Comparison of ENCODE assay signal across 8 mouse cellular contexts in the genomic region with DNA sequence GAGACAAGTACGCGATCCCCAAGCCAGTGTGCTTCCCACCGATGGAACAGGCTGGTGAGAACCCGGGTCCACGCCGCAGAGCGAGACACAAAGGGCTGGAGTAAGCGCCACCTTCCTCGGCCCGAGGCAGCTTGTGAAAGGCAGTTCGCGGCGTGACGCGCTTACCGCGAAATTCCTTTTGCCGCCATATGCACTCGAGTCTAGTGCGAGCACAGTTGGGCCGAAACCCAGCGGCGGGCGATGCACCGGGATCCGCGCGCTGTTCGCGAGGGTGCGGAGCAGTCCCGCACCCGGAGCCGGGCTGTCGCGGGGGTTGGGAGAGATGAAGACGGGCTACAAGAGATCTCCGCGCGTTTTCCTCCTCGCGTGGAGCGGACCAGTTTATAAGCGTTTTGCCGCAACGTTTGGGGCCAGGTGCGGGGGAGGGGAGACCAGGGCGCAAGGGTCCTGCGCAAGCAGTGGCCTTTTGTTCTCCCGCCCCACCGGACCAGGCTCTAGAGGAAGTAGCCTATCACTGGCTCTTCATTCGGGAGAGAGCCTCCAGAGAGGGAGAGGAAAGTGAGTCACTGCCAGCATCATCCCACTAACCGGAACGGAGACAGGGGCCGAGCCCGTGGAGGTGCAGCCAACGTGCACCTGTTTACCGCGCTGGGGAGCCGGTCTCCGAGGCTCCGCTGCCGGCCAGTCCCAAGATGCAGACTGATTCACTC. TPM values are rescaled to one million over a fixed set of nuclear protein-coding genes. Genes with fewer than 3 reads are reported as not detected.
DNase-seq lines count a peak whose midpoint lies in the region; ATAC-seq and TF ChIP-seq lines count a peak whose summit lies in the region.

No protein-coding gene starts in this region.

- no peak for TF ChIP-seq CTCF in heart, adult 2 months (IDR thresholded peaks at IDR 0.05)

- peak overlapping the region; percentile 65 for H3K4me3 ChIP-seq in heart, adult 2 months
- H3K4me3 ChIP-seq in kidney, embryonic 16.5 days (ENCODE audit: low read length), result peak overlapping the region; percentile 71
- peak overlapping the region; percentile 72 for H3K4me3 ChIP-seq in liver, embryonic 12.5 days

- TF ChIP-seq POLR2A in heart, adult 2 months (IDR thresholded peaks at IDR 0.05; ENCODE audit: insufficient read depth, low read depth, low read length), result no peak

- no peaks in the 10 kb centered on the region for H3K36me3 ChIP-seq in heart, adult 2 months (ENCODE audit: control insufficient read depth, insufficient read depth, low read length)
- H3K36me3 ChIP-seq in kidney, embryonic 16.5 days (ENCODE audit: insufficient read depth, low read length), result peaks cover 4% of the 10 kb centered on the region; the same call in 1 of the 2 replicates
- peaks cover 17% of the 10 kb centered on the region for H3K36me3 ChIP-seq in liver, embryonic 12.5 days

- peak; percentile 66 for ATAC-seq in kidney, embryonic 16.5 days (ENCODE audit: low FRiP score, low TSS enrichment)
- ATAC-seq in liver, embryonic 12.5 days, result peak; percentile 48
- peak; percentile 28; the same call in 1 of the 2 replicates for ATAC-seq in monocyte, adult 5-6 weeks (replicated peaks; ENCODE audit: insufficient number of reproducible peaks, low FRiP score, low TSS enrichment, poor library complexity, severe bottlenecking)

- peak overlapping the region; percentile 38 for H3K27ac ChIP-seq in heart, adult 2 months
- H3K27ac ChIP-seq in kidney, embryonic 16.5 days (ENCODE audit: low read length), result peak overlapping the region; percentile 98
- H3K27ac ChIP-seq in liver, embryonic 12.5 days, result peak overlapping the region; percentile 83

- peak overlapping the region; percentile 96 for H3K4me2 ChIP-seq in kidney, embryonic 16.5 days (replicated peaks; ENCODE audit: low read depth, low read length)
- peak overlapping the region; percentile 98 for H3K4me2 ChIP-seq in liver, embryonic 12.5 days

- H3K9ac ChIP-seq in heart, adult 2 months (ENCODE audit: low read depth, low read length), result peak overlapping the region; percentile 49
- H3K9ac ChIP-seq in kidney, embryonic 16.5 days (replicated peaks; ENCODE audit: low read length), result peak overlapping the region; percentile 92
- peak overlapping the region; percentile 78 for H3K9ac ChIP-seq in liver, embryonic 12.5 days

- WGBS in heart, adult 2 months, result 1% methylated on average over 63 of the region's 63 CpGs
- WGBS in kidney, embryonic 16.5 days, result under 1% methylated on average over 62 of the region's 63 CpGs
- WGBS in liver, embryonic 12.5 days (ENCODE audit: insufficient replicate concordance), result under 1% methylated on average over 63 of the region's 63 CpGs

- no peaks in the 10 kb centered on the region for H3K79me2 ChIP-seq in heart, adult 2 months (replicated peaks; ENCODE audit: control insufficient read depth, insufficient read depth, low read length)

- no peaks in the 10 kb centered on the region for H3K9me3 ChIP-seq in kidney, embryonic 16.5 days (ENCODE audit: low read length)
- no peaks in the 10 kb centered on the region for H3K9me3 ChIP-seq in liver, embryonic 12.5 days (replicated peaks)

- peak; percentile 36 for DNase-seq in urinary bladder, adult 2 months (ENCODE audit: low spot score)
- DNase-seq in urinary bladder, postnatal 10 days (ENCODE audit: low spot score), result no peak
- DNase-seq in embryo, embryonic 11 days, result peak; percentile 89
- peak; percentile 65 to 66 for DNase-seq in heart, adult 2 months
- DNase-seq in spleen, postnatal 36 days (ENCODE audit: low spot score in 2 of 2), result peak; percentile 54 to 56

- no peak for TF ChIP-seq EP300 in heart, adult 2 months (IDR thresholded peaks at IDR 0.05; ENCODE audit: insufficient read depth, low read depth, low read length)

- intact Hi-C loops in heart, adult 2 months (cut with DNase I), result loop anchor here (5.0 kb wide), 1 partner anchor 74 kb away; no protein-coding TSS in a partner anchor

- 0 out of 2 replicates have a peak, but pooled peaks cover 2% of the 10 kb centered on the region for H3K4me1 ChIP-seq in heart, adult 2 months (ENCODE audit: control insufficient read depth, insufficient read depth, low read length)
- H3K4me1 ChIP-seq in kidney, embryonic 16.5 days (ENCODE audit: insufficient read depth, low read length), result peaks cover 27% of the 10 kb centered on the region
- H3K4me1 ChIP-seq in liver, embryonic 12.5 days, result peaks cover 44% of the 10 kb centered on the region

- no peaks in the 10 kb centered on the region; the same call in 1 of the 2 replicates for H3K27me3 ChIP-seq in heart, adult 2 months (ENCODE audit: control insufficient read depth, insufficient read depth, low read length)
- no peaks in the 10 kb centered on the region for H3K27me3 ChIP-seq in kidney, embryonic 16.5 days (ENCODE audit: insufficient read depth, low read length)
- no peaks in the 10 kb centered on the region for H3K27me3 ChIP-seq in liver, embryonic 12.5 days (replicated peaks)

RNA-seq across cellular contexts. Expression of gene Slc38a1, which starts 1.4 kb away (rescaled TPM):
- polyA plus RNA-seq in urinary bladder, adult 2 months (2012; rRNA removed), result 13.9 and 21.5 TPM in 2 replicates
- total RNA-seq in heart, adult 2 months (2021), result 10 to 100 TPM; 11.8 to 12.8 TPM
- polyA plus RNA-seq in heart, adult 2 months (2012; rRNA removed), result 12.7 and 14.2 TPM in 2 replicates
- polyA plus RNA-seq in kidney, embryonic 16.5 days (2015; fragmentation: Nextera tagmentation; extraction: Ambion mirVana), result 62.4 and 75.7 TPM in 2 replicates
- 41.1 and 43.1 TPM in 2 replicates for polyA plus RNA-seq in liver, embryonic 12.5 days (2016; fragmentation: Nextera tagmentation; extraction: Ambion mirVana)
- 60.2 to 115 TPM (median 76.1 TPM) in 3 replicates for total RNA-seq in monocyte, adult 5-6 weeks (2017)

RNA-seq across cellular contexts. Expression of gene Slc38a2, which starts 58.3 kb away (rescaled TPM):
- 89.3 and 90.6 TPM in 2 replicates for polyA plus RNA-seq in urinary bladder, adult 2 months (2012; rRNA removed)
- total RNA-seq in heart, adult 2 months (2021), result 100 to 1,000 TPM; 149 to 209 TPM
- polyA plus RNA-seq in heart, adult 2 months (2012; rRNA removed), result 59.3 and 109 TPM in 2 replicates
- polyA plus RNA-seq in kidney, embryonic 16.5 days (2015; fragmentation: Nextera tagmentation; extraction: Ambion mirVana), result 140 and 150 TPM in 2 replicates
- 57.6 and 62.7 TPM in 2 replicates for polyA plus RNA-seq in liver, embryonic 12.5 days (2016; fragmentation: Nextera tagmentation; extraction: Ambion mirVana)
- 65.4 to 124 TPM (median 68.3 TPM) in 3 replicates for total RNA-seq in monocyte, adult 5-6 weeks (2017)

Comparison
In these comparisons a context has a peak if more than half of its experiments do, and no peak if none do; other contexts are left out.
1. H3K27ac ChIP-seq: peak in every context shown above with its lines; median percentile 98 in kidney, embryonic 16.5 days; 83 in liver, embryonic 12.5 days; 38 in heart, adult 2 months.